Mouse (Mus musculus) thymus, adult 2 months (tissue): Measurements from ENCODE around the gene Klk15.

Source experiments
- CTCF ChIP-seq: fragments of 200-500 bp; IDR thresholded peaks from 2 replicates; pipeline ENCODE4 v1.5.1; 2012; ENCODE audit warnings: mild to moderate bottlenecking, control low read depth, low read length, moderate library complexity, borderline replicate concordance; ENCODE audit not compliant: control insufficient read depth, poor library complexity, insufficient read depth; ENCODE audit errors: extremely low read depth
- POLR2A ChIP-seq: fragments of 200-500 bp; IDR thresholded peaks from 2 replicates; pipeline ENCODE4 v1.6.1; 2012; ENCODE audit warnings: mild to moderate bottlenecking, low read length, control low read depth, moderate library complexity; ENCODE audit not compliant: control insufficient read depth, poor library complexity, insufficient read depth; ENCODE audit errors: extremely low read depth

- no peak for TF ChIP-seq POLR2A
- TF ChIP-seq CTCF: no peak
Observed at GRCm38 (mm10) chr7:43921941-43922340, 11.6 kb upstream of the Klk15 start.
